10 mouse cellular contexts compared by ENCODE assay signal in the genomic region with DNA sequence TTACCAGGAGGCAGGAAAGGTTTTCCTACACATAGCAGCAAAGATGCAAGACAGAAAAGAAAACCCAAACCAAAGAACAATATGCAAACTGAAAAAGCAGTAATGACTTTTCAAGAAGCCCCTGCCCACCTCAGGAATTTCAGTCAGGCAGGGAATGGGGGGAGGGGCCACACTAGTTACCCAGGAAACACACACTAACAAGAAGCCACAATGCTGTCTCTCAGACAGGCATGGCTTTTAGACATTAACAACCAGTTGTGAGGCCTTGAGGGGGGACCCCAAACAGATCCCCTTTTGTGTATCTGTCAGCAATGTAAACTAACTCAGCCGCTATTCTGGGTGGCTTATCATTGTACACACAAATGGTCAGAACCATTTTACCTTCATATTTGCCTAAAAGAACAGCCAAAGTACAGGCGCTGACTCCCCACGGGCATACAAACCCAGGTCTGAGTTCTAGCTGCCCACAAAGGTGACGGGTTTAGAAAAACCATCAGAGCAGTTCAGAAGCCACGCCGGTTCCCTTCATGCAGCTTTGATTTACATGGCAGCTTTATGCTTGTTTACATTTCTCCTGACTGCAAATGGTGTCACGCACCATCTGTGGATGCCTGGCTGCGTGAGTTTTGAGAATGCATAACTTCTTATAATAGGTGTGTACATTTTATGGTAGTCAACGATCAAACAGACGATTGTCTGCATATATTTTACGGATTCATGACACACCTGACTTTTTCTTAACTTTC.
A peak's percentile ranks its signal among the peaks of the same experiment; 100 is the strongest.
DNase-seq lines count a peak whose midpoint lies in the region; ATAC-seq lines count a peak whose summit lies in the region.
"Had no signal": no experiment of that assay in that cellular context is flagged by ENCODE, and none has a peak within 500 bp of the region (broad histone marks: within the 10 kb centered on the region; RNA-seq: fewer than 3 reads in every experiment).

No protein-coding gene starts in this region.

- peak; percentile 80 for DNase-seq in hindbrain, embryonic 10.5 days (ENCODE audit: low spot score)
- DNase-seq in lung, postnatal 10 days: peak; percentile 65
- peak; percentile 61 for DNase-seq in retina, postnatal 1 day
- no peak for DNase-seq in urinary bladder, adult 2 months (ENCODE audit: low spot score)
- no peak for DNase-seq in heart, embryonic 10.5 days (ENCODE audit: low spot score)
- DNase-seq in cerebellum, postnatal 4 days (ENCODE audit: low spot score in 2 of 2): no peak
- DNase-seq: cerebellum, adult 11-12 months had no signal

- H3K9ac ChIP-seq in hindbrain, embryonic 16.5 days (ENCODE audit: low read depth, low read length): no peak overlapping the region
- H3K9ac ChIP-seq in forebrain, embryonic 13.5 days: no peak overlapping the region
- H3K9ac ChIP-seq: intestine, embryonic 15.5 days had no signal

- no peak for ATAC-seq in hindbrain, embryonic 16.5 days
- ATAC-seq in forebrain, embryonic 13.5 days: no peak
- ATAC-seq: intestine, embryonic 15.5 days had no signal

- H3K36me3 ChIP-seq in hindbrain, embryonic 10.5 days: peaks cover 53% of the 10 kb centered on the region
- 0 out of 2 replicates have a peak, but pooled peaks cover 5% of the 10 kb centered on the region for H3K36me3 ChIP-seq in hindbrain, embryonic 16.5 days (ENCODE audit: control insufficient read depth, insufficient read depth, low read length)
- peaks cover 34% of the 10 kb centered on the region for H3K36me3 ChIP-seq in forebrain, embryonic 13.5 days (ENCODE audit: poor library complexity, severe bottlenecking)
- H3K36me3 ChIP-seq in heart, embryonic 10.5 days: peaks cover 37% of the 10 kb centered on the region

- peaks cover 41% of the 10 kb centered on the region for H3K4me1 ChIP-seq in hindbrain, embryonic 10.5 days (replicated peaks)
- peaks cover 24% of the 10 kb centered on the region for H3K4me1 ChIP-seq in hindbrain, embryonic 16.5 days (ENCODE audit: control insufficient read depth, insufficient read depth, low read depth, low read length)
- H3K4me1 ChIP-seq in forebrain, embryonic 13.5 days: peaks cover 52% of the 10 kb centered on the region
- peaks cover 15% of the 10 kb centered on the region for H3K4me1 ChIP-seq in heart, embryonic 10.5 days

- H3K9me3 ChIP-seq in hindbrain, embryonic 10.5 days: peaks cover 32% of the 10 kb centered on the region
- H3K9me3 ChIP-seq in hindbrain, embryonic 16.5 days (ENCODE audit: control insufficient read depth, low read length): no peaks in the 10 kb centered on the region
- 0 out of 2 replicates have a peak, but pooled peaks cover 8% of the 10 kb centered on the region for H3K9me3 ChIP-seq in forebrain, embryonic 13.5 days (replicated peaks)
- peaks cover 30% of the 10 kb centered on the region for H3K9me3 ChIP-seq in heart, embryonic 10.5 days

- H3K4me3 ChIP-seq in hindbrain, embryonic 10.5 days: peak overlapping the region; percentile 9
- no peak overlapping the region for H3K4me3 ChIP-seq in hindbrain, embryonic 16.5 days (ENCODE audit: low read length)
- no peak overlapping the region for H3K4me3 ChIP-seq in forebrain, embryonic 13.5 days
- H3K4me3 ChIP-seq in heart, embryonic 10.5 days: no peak overlapping the region
- H3K4me3 ChIP-seq: intestine, embryonic 15.5 days had no signal

- 52% methylated on average over 11 of the region's 11 CpGs for WGBS in hindbrain, embryonic 10.5 days
- 34% methylated on average over 11 of the region's 11 CpGs for WGBS in hindbrain, embryonic 16.5 days
- WGBS in forebrain, embryonic 13.5 days: 48% methylated on average over 11 of the region's 11 CpGs
- 79% methylated on average over 11 of the region's 11 CpGs for WGBS in heart, embryonic 10.5 days

- no peak overlapping the region for H3K4me2 ChIP-seq in hindbrain, embryonic 16.5 days (ENCODE audit: low read length)
- H3K4me2 ChIP-seq in forebrain, embryonic 13.5 days: peak overlapping the region; percentile 6; the same call in 1 of the 2 replicates
- H3K4me2 ChIP-seq: intestine, embryonic 15.5 days had no signal

- no peaks in the 10 kb centered on the region for H3K27me3 ChIP-seq in hindbrain, embryonic 10.5 days (ENCODE audit: insufficient read depth, poor library complexity, severe bottlenecking)
- no peaks in the 10 kb centered on the region for H3K27me3 ChIP-seq in hindbrain, embryonic 16.5 days (replicated peaks; ENCODE audit: control insufficient read depth, insufficient read depth, low read length)
- H3K27me3 ChIP-seq in forebrain, embryonic 13.5 days: no peaks in the 10 kb centered on the region; the same call in 1 of the 2 replicates
- no peaks in the 10 kb centered on the region for H3K27me3 ChIP-seq in heart, embryonic 10.5 days (ENCODE audit: insufficient read depth, poor library complexity, severe bottlenecking)
- H3K27me3 ChIP-seq: intestine, embryonic 15.5 days had no signal

- H3K27ac ChIP-seq in hindbrain, embryonic 10.5 days: peak overlapping the region; percentile 80
- H3K27ac ChIP-seq in hindbrain, embryonic 16.5 days (ENCODE audit: low read depth, low read length): no peak overlapping the region; the same call in 1 of the 2 replicates
- H3K27ac ChIP-seq in forebrain, embryonic 13.5 days: peak overlapping the region; percentile 70
- no peak overlapping the region for H3K27ac ChIP-seq in heart, embryonic 10.5 days
- H3K27ac ChIP-seq: intestine, embryonic 15.5 days had no signal

Comparison
In these comparisons a context has a peak if more than half of its experiments do, and no peak if none do; other contexts are left out.
1. H3K27ac ChIP-seq: peak in hindbrain, embryonic 10.5 days (single experiment) and forebrain, embryonic 13.5 days (single experiment); none in hindbrain, embryonic 16.5 days (single experiment) and heart, embryonic 10.5 days (single experiment).
2. DNase-seq: peak in hindbrain, embryonic 10.5 days (single experiment), lung, postnatal 10 days (single experiment) and retina, postnatal 1 day (single experiment); none in urinary bladder, adult 2 months (single experiment), heart, embryonic 10.5 days (single experiment) and cerebellum, postnatal 4 days (0 of 2).